Mouse (Mus musculus) heart, adult 8-10 months (tissue): Measurements from ENCODE around the gene Zfp771. TPM values are rescaled to one million over a fixed set of nuclear protein-coding genes. Genes with fewer than 3 reads are reported as not detected.
A peak's percentile ranks its signal among the peaks of the same experiment; 100 is the strongest.
"Not testable (repeated sequence)": the region's sequence is repeated elsewhere in the genome, so short reads cannot be mapped to it uniquely, and the experiment has no call there.

Source experiments
- DNase-seq: peaks from one replicate; pipeline ENCODE4 v3.0.0; 2022; ENCODE audit warnings: low spot score
- total RNA-seq, 4 experiments: library from RNA; stranded (reverse); gene quantifications; 2 replicates each; pipeline ENCODE4 v1.2.4; 2022

Gene Zfp771
- total RNA-seq, 4 experiments from 2014 or later = 15.3 to 21.7 (median 17.1) TPM

GRCm38 (mm10) chr7:127217901-127218642 lies 26.0 kb upstream of the Zfp771 start:
- DNase-seq = no peak

GRCm38 (mm10) chr7:127218670-127219069 lies 25.4 kb upstream of the Zfp771 start:
- DNase-seq = no peak

GRCm38 (mm10) chr7:127220440-127220839 lies 23.6 kb upstream of the Zfp771 start:
- DNase-seq = no peak

- no peak for DNase-seq
Measured at GRCm38 (mm10) chr7:127223106-127223505, 21.0 kb upstream of the Zfp771 start.

- DNase-seq = no peak
Measured at GRCm38 (mm10) chr7:127223515-127224478, 20.3 kb upstream of the Zfp771 start.

- no peak for DNase-seq
Measured at GRCm38 (mm10) chr7:127224616-127225015, 19.5 kb upstream of the Zfp771 start.

GRCm38 (mm10) chr7:127225147-127225995 lies 18.7 kb upstream of the Zfp771 start:
- DNase-seq = no peak

GRCm38 (mm10) chr7:127228615-127229303 lies 15.3 kb upstream of the Zfp771 start:
- DNase-seq = peak; percentile 61

GRCm38 (mm10) chr7:127231376-127231775 lies 12.7 kb upstream of the Zfp771 start:
- no peak for DNase-seq

- DNase-seq = no peak
Measured at GRCm38 (mm10) chr7:127231826-127232621, 12.1 kb upstream of the Zfp771 start.

GRCm38 (mm10) chr7:127232622-127233367 lies 11.3 kb upstream of the Zfp771 start, which contains the start of the genes Zfp553 and Sept1:
Gene Zfp553, plus strand, starts transcription at chr7:127233061.
Gene Sept1, minus strand, starts transcription at chr7:127233130.
- DNase-seq = peak; percentile 74

- no peak for DNase-seq
Measured at GRCm38 (mm10) chr7:127233368-127233749, 10.7 kb upstream of the Zfp771 start.

- DNase-seq = no peak
Measured at GRCm38 (mm10) chr7:127233765-127234164, 10.3 kb upstream of the Zfp771 start.

- DNase-seq = no peak
Measured at GRCm38 (mm10) chr7:127234777-127235176, 9.3 kb upstream of the Zfp771 start.

GRCm38 (mm10) chr7:127243361-127243867 lies 660 bp upstream of the Zfp771 start:
- DNase-seq = no peak

GRCm38 (mm10) chr7:127244658-127245510 lies 810 bp downstream of the Zfp771 start:
- DNase-seq = no peak

GRCm38 (mm10) chr7:127250511-127250910 lies 6.4 kb downstream of the Zfp771 start:
- DNase-seq = not testable (repeated sequence)

- DNase-seq = no peak
Measured at GRCm38 (mm10) chr7:127252414-127252813, 8.3 kb downstream of the Zfp771 start.
